Mouse (Mus musculus) heart, adult 10 weeks (tissue): Measurements from ENCODE around the gene 6030445D17Rik. TPM values are rescaled to one million over a fixed set of nuclear protein-coding genes. Genes with fewer than 3 reads are reported as not detected.

Source experiments
- polyA plus RNA-seq: library from polyadenylated mRNA; stranded (reverse); fragments of 350-450 nt; fragmentation: Illumina TruSeq; extraction: RNeasy Lipid Tissue Mini Kit (QIAGEN cat#74804); gene quantifications from one replicate; pipeline ENCODE4 v1.2.3, GENCODE M21; 2014; ENCODE audit warnings: low read depth, low replicate concordance

The 6030445D17Rik gene
- 0.34 TPM for polyA plus RNA-seq

DNA sequence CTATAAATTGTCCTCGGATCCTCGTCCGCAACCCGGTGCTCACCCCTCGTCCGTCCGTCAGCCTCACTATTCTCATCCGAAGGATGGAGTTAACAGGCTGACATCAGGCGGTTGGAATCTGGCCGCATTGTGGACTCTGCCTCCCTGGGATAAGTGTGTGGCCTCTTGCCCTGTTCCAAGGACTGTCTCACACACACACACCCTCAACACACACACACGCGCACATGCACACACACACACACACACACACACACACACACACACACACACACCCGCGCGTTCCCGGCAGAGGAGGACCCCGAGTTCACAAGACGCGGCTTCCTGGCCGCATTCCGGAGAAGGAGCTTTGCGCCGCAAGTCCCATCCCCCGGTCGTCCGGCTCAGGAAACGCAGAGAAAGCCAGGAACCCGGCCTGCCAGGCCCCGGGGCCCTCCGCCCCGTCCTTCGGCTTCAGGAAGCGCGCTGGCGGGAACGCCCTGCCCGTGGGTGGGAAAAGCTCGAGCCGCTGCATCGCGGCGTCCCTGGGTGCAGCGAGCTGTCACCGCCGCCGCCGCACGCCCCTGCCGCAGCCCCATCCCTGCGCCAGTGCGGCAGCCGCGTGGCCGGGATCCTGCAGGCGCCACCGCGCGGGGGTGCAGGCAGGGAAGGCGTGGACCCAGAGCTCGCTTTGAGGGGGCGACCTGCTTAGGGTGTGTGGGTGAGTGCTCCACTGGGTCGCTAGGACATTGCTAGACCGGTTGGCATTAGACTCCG lies at the start of gene 6030445D17Rik:
TSS of gene 6030445D17Rik (plus strand) at position 165 of the 753 bp plus-strand sequence.

DNA sequence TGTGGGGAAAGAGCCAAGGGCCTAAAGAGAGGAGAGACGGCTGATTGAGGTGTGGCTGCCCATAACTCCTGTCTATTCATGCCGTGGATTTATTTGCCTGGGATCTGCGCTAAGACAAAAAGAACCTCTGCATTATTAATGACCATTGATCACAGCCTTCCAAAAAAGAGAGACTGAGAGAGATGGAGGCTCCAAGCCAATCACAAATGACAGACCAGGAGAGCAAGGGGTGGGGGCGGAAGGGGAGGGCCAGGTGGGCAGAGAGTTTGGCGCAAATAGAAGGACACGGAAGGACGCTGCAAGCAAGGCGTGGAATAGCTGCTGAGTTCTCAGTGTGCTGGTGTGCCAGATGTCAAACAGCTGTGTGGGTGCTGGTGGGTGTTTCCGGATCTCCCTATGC lies 38.8 kb upstream of the 6030445D17Rik start, which contains the start of gene Htr1d:
TSS of gene Htr1d (plus strand) at position 301 of the 400 bp plus-strand sequence.

DNA sequence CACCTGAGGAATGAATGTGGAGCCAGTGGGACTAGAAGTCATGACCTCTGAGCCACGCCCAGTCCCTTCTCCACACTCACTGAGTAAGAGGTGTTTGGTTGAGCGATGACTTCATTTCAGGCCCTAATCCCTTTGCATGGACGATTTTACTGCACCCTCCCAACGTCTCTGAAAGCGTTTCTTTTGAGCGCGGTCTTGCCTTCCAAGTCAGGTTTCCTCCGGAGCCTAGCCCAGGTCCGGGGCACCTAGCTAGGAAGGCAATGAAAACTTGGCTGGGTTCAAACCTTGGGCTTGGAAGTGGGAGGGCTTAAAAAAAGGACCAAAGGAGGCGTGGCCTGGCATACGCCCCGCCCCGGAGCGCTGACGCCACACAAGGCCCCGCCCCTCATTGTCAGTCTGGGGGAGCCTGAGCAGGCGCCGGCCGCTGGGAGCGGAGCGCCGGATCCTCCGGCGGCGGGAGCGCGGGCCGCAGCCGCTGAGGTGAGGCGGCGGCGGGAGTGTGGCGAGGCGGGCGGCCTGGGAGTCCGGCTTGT lies 7.4 kb downstream of the 6030445D17Rik start, which contains the start of gene Luzp1:
TSS of gene Luzp1 (plus strand) at position 391 of the 533 bp plus-strand sequence.

Other genes starting within 250 kb of the 6030445D17Rik start
- gene Tcea3, start 214.5 kb upstream of the 6030445D17Rik start, polyA plus RNA-seq = 166 TPM
- gene Zfp46, start 177.6 kb upstream of the 6030445D17Rik start, polyA plus RNA-seq = 33.7 TPM
- 44.1 TPM for gene Hnrnpr, start 151.3 kb upstream of the 6030445D17Rik start, polyA plus RNA-seq
- gene Htr1d, start 38.7 kb upstream of the 6030445D17Rik start, polyA plus RNA-seq = not detected
- 23.2 TPM for gene Luzp1, start 7.5 kb downstream of the 6030445D17Rik start, polyA plus RNA-seq
- 25.7 TPM for gene Kdm1a, start 140.5 kb downstream of the 6030445D17Rik start, polyA plus RNA-seq
- not detected for gene Tex46, start 148.2 kb downstream of the 6030445D17Rik start, polyA plus RNA-seq
- not detected for gene Lactbl1, start 160.4 kb downstream of the 6030445D17Rik start, polyA plus RNA-seq